Mouse (Mus musculus): ENCODE results near the gene Cnpy3. TPM values are rescaled to one million over a fixed set of nuclear protein-coding genes. Genes with fewer than 3 reads are reported as not detected.
A peak's percentile ranks its signal among the peaks of the same experiment; 100 is the strongest.

Gene Cnpy3
- polyA plus RNA-seq, 2 experiments = 67.3 to 69.3 TPM

DNA sequence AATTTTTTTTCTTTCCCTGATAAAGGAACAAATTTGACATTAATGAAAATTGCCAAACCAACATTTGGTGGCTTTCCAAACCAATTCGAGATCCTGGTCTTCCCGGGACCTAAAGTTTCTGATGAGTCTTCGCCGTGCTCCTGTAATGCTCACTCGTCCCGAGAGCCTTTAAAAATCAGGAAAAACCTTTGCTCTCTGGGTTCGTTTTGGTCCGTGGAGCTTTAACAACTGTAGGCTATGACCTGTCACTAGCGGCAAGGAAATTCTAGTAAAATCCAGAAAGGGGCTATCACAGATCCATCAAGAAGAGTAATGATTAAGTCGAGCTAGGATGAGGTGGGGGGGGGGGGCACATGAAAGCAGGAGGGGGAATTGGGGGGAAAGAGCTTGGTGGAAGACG, 29.9 kb upstream of the Cnpy3 start:
- DNase-seq (ENCODE audit: low spot score) = no peak
- no peak for TF ChIP-seq POLR2A (IDR thresholded peaks at IDR 0.05; ENCODE audit: borderline replicate concordance, extremely low read depth, insufficient read depth, insufficient read length)
- WGBS = 2% methylated on average over 11 of the region's 11 CpGs

DNA sequence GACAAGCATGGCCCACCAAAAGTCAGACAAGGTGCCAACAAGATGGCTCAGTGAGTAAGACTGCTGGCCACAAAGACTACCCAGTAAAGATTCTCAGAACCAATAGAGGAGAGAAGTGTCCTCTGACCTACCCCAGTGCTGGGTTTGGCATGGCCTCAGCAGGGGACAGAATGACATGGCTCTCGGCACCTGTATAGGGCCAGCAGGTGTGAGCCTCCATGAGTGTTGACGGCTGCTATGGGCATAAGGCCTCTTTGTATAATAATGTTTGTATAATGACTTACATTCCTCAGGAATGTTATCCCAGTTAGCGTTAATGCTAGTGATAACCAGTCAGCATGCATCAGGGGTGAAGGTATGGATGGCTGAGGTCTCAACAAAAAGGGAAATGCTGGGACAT, 24.1 kb upstream of the Cnpy3 start:
- no peak overlapping the region for H3K9ac ChIP-seq (ENCODE audit: low read depth, low read length, severe bottlenecking)
- H3K36me3 ChIP-seq (ENCODE audit: control insufficient read depth, insufficient read depth, low read length) = peaks cover 61% of the 10 kb centered on the region
- H3K4me1 ChIP-seq (ENCODE audit: control insufficient read depth, insufficient read depth, low read length) = peaks cover 10% of the 10 kb centered on the region
- 90% methylated on average over 3 of the region's 3 CpGs for WGBS
- DNase-seq (ENCODE audit: low spot score) (no peak), ATAC-seq (ENCODE audit: low FRiP score, low read depth) (no peak)
- no peaks in the 10 kb centered on the region for H3K9me3 ChIP-seq (ENCODE audit: control insufficient read depth, low read length)
- no peak overlapping the region for H3K4me3 ChIP-seq (replicated peaks; ENCODE audit: low read length)
- H3K27ac ChIP-seq (replicated peaks; ENCODE audit: low read depth, low read length) = no peak overlapping the region
- no peaks in the 10 kb centered on the region for H3K27me3 ChIP-seq (ENCODE audit: control insufficient read depth, insufficient read depth, low read length)
- no peak overlapping the region for H3K4me2 ChIP-seq (replicated peaks; ENCODE audit: low read depth, low read length, severe bottlenecking)
- TF ChIP-seq POLR2A (IDR thresholded peaks at IDR 0.05; ENCODE audit: borderline replicate concordance, extremely low read depth, insufficient read depth, insufficient read length) = no peak

More for the DNA sequence above, 29.9 kb upstream of the Cnpy3 start:
- no peaks in the 10 kb centered on the region for H3K27me3 ChIP-seq (ENCODE audit: control insufficient read depth, insufficient read depth, low read length)
- H3K4me3 ChIP-seq (replicated peaks; ENCODE audit: low read length) = peak overlapping the region; percentile 71
- peaks cover 5% of the 10 kb centered on the region; the same call in 1 of the 2 replicates for H3K4me1 ChIP-seq (ENCODE audit: control insufficient read depth, insufficient read depth, low read length)
- peak; percentile 1; the same call in 1 of the 2 replicates for ATAC-seq (ENCODE audit: low FRiP score, low read depth)
- H3K36me3 ChIP-seq (ENCODE audit: control insufficient read depth, insufficient read depth, low read length) = peaks cover 39% of the 10 kb centered on the region
- H3K4me2 ChIP-seq (replicated peaks; ENCODE audit: low read depth, low read length, severe bottlenecking) = peak overlapping the region; percentile 56
- H3K9ac ChIP-seq (ENCODE audit: low read depth, low read length, severe bottlenecking) = peak overlapping the region; percentile 74
- peak overlapping the region; percentile 92 for H3K27ac ChIP-seq (replicated peaks; ENCODE audit: low read depth, low read length)
- H3K9me3 ChIP-seq (ENCODE audit: control insufficient read depth, low read length) = no peaks in the 10 kb centered on the region

DNA sequence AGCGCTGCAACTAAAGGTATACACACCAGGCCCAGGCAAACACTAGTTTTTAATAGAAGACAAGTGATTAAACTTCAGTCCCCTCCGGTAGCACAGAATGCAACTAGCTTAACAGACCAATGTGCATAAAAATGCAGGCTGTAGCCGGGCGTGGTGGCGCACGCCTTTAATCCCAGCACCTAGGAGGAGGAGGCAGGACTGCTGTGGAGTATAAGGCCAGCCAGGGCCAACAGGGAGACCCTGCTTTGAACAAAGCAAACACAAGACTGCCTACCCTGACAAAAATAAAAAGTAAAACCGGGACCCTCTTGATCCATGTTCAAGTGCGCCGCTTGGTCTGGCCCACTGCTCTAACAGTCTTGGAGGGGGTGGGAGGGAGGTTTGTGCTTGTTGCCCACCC, 23.1 kb upstream of the Cnpy3 start:
- no peak for ATAC-seq (ENCODE audit: low FRiP score, low read depth)
- 92% methylated on average over 9 of the region's 9 CpGs for WGBS
- no peak overlapping the region for H3K4me2 ChIP-seq (replicated peaks; ENCODE audit: low read depth, low read length, severe bottlenecking)

DNA sequence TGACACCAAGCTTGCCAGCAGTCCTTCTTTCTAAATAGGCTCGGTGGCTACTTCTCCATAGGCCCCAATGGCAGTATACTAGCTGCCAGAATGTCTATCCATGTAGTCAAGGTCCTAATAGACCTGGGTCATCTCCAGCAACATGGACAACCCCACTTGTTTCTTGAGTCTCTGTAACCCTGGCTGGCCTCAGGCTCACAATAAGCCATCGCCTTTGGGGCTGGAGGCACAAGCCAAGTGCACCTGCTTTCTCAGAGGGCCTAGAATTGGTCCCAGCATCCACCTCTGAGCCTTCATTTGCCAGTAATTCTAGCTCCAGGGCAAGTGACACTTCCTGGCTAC, 22.1 kb upstream of the Cnpy3 start:
- peak overlapping the region; percentile 58; the same call in 1 of the 2 replicates for H3K4me2 ChIP-seq (replicated peaks; ENCODE audit: low read depth, low read length, severe bottlenecking)

More for the DNA sequence above, 23.1 kb upstream of the Cnpy3 start:
- Histone ChIP-seq H3K9ac (ENCODE audit: low read depth, low read length, severe bottlenecking) (no peak overlapping the region), H3K27me3 (ENCODE audit: control insufficient read depth, insufficient read depth, low read length) (no peaks in the 10 kb centered on the region), H3K36me3 (ENCODE audit: control insufficient read depth, insufficient read depth, low read length) (peaks cover 53% of the 10 kb centered on the region), H3K9me3 (ENCODE audit: control insufficient read depth, low read length) (no peaks in the 10 kb centered on the region), H3K4me3 (replicated peaks; ENCODE audit: low read length) (no peak overlapping the region), H3K27ac (replicated peaks; ENCODE audit: low read depth, low read length) (no peak overlapping the region), H3K4me1 (ENCODE audit: control insufficient read depth, insufficient read depth, low read length) (peaks cover 10% of the 10 kb centered on the region)
- DNase-seq (ENCODE audit: low spot score) = no peak
- TF ChIP-seq POLR2A (IDR thresholded peaks at IDR 0.05; ENCODE audit: borderline replicate concordance, extremely low read depth, insufficient read depth, insufficient read length) = no peak

DNA sequence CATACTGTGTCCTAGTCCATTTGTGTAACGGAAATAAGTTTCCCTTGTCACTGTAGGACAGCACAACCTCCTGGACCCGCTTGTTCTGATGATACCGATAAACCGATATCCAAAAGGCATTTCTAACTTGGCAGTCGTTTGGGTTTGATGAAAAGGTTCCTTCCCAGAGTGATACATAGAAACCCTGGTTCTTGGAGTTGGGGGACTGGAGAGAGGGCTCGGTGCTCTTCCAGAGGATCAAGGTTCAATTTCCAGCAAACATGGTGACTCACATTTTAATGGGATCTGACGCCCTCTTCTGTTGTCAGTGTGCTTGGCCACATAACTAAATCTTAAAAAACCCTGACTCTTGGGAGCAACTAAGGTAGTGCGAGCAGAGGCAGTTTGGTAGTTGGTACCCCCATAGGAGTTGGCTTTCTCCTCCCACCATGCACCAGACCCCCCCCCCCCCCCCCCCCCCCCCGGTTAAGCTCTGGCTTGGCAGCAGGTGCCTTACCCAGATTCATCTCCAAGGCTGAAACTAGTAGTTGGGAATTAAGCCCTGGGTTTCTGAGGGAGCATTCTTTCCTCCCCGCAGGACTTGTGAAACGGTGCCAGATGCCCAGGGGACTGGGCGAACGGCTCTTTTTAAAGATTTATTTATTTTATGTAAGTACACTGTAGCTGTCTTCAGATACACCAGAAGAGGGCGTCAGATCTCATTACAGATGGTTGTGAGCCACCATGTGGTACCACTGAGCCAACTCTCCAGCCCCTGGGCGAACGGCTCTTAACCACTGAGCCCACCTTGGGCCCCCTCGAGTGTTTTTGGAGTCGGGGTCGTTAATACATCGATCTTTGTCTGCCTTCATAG, 21.5 kb upstream of the Cnpy3 start:
- TF ChIP-seq POLR2A (IDR thresholded peaks at IDR 0.05; ENCODE audit: borderline replicate concordance, extremely low read depth, insufficient read depth, insufficient read length) = no peak

More for the DNA sequence above, 22.1 kb upstream of the Cnpy3 start:
- no peak overlapping the region for H3K27ac ChIP-seq (replicated peaks; ENCODE audit: low read depth, low read length)
- H3K27me3 ChIP-seq (ENCODE audit: control insufficient read depth, insufficient read depth, low read length) = no peaks in the 10 kb centered on the region
- peaks cover 10% of the 10 kb centered on the region for H3K4me1 ChIP-seq (ENCODE audit: control insufficient read depth, insufficient read depth, low read length)
- no peak for DNase-seq (ENCODE audit: low spot score)
- WGBS = 50% methylated on average over 2 of the region's 2 CpGs
- ATAC-seq (ENCODE audit: low FRiP score, low read depth) = no peak
- TF ChIP-seq POLR2A (IDR thresholded peaks at IDR 0.05; ENCODE audit: borderline replicate concordance, extremely low read depth, insufficient read depth, insufficient read length) = no peak
- peaks cover 44% of the 10 kb centered on the region for H3K36me3 ChIP-seq (ENCODE audit: control insufficient read depth, insufficient read depth, low read length)
- no peak overlapping the region for H3K4me3 ChIP-seq (replicated peaks; ENCODE audit: low read length)
- H3K9me3 ChIP-seq (ENCODE audit: control insufficient read depth, low read length) = no peaks in the 10 kb centered on the region
- H3K9ac ChIP-seq (ENCODE audit: low read depth, low read length, severe bottlenecking) = no peak overlapping the region

More for the DNA sequence above, 21.5 kb upstream of the Cnpy3 start:
- Histone ChIP-seq H3K9me3 (ENCODE audit: control insufficient read depth, low read length) (no peaks in the 10 kb centered on the region), H3K4me1 (ENCODE audit: control insufficient read depth, insufficient read depth, low read length) (peaks cover 10% of the 10 kb centered on the region), H3K9ac (ENCODE audit: low read depth, low read length, severe bottlenecking) (peak overlapping the region; percentile 83), H3K27ac (replicated peaks; ENCODE audit: low read depth, low read length) (peak overlapping the region; percentile 84), H3K4me3 (replicated peaks; ENCODE audit: low read length) (peak overlapping the region; percentile 92), H3K4me2 (replicated peaks; ENCODE audit: low read depth, low read length, severe bottlenecking) (peak overlapping the region; percentile 58), H3K36me3 (ENCODE audit: control insufficient read depth, insufficient read depth, low read length) (peaks cover 38% of the 10 kb centered on the region), H3K27me3 (ENCODE audit: control insufficient read depth, insufficient read depth, low read length) (no peaks in the 10 kb centered on the region)
- ATAC-seq (ENCODE audit: low FRiP score, low read depth) (no peak), DNase-seq (ENCODE audit: low spot score) (peak; percentile 41)
- WGBS = 8% methylated on average over 19 of the region's 20 CpGs

Measured in limb, embryonic 14.5 days (tissue).